Mouse (Mus musculus) heart, adult 9 months (tissue): ENCODE measurements around the gene Anp32b.

ENCODE experiments used
- DNase-seq, 2 experiments: peaks; one replicate each; pipeline ENCODE4 v3.0.0; 2022; ENCODE audit warnings: low spot score in 2 of 2

Gene Anp32b

DNA sequence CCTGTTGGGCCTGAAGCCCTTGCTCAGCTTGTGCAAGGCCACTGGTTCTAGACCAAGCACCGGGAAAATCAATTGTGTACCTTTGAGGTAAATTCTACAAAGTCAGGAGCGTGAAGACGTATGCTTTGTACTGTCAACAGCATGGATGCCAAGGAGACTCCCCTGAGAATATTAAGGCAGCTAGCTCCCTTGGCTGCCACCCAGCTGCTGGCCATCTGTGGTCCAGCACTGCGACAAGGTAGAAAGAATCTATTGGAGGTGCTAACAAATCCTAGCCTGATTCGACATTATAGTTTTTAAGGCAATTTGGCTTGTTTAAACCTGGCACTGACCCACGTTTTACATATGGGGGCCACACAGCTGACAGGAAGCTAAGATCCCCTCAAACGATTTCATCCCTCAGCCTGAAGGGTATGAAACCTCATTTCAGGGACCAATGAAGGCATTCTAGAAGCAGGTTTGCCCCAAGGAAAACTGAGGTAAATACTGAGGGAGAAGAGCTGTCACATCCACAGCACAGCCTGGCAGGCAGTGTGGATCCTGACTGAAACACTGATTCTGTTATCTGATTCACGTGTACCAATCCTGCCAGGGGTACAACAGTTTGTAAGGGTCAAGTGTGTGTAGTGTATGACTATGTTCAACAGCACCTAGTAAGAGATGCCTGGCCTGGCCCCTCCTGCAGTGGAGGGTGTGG is 54.8 kb downstream of the Anp32b start:
- DNase-seq = no peak

DNA sequence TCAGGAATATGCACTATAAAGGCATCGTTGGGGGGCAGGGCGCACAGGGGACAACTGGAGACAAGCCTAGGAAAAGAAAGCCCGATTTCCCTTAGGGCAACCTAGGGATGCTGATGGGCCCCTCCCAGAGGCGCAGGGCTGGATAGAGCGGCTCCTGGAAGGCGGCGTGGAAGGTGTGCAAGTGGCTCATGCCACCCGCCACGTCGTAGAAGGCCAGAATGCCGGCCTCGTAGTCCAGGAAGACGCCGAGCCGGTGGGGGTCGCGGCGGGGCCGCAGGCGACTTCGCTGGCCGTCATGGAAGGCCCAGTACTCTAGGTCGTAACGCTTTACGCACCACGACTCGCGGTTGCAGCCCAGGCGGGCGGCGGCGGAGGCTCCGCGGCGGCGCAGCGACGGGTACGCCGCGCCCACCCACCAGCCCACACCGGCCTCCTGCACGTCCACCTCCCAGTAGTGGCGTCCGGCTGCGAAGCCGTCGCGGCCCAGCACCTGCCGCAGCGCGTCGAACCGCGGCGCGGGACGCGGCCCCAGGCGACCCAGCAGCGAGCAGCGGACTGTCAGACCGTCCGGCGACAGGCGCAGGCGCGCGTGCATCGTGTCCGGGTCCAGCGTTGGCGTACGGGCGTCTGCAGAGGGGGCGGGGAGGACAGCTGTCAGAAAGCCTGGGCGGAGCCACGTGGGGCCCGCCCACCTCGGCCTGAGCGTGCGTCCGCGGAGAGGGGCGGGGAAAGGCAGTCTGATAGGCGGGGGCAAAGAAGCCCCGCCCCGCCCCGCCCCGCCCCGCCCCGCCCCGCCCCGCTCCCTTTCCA is 56.3 kb downstream of the Anp32b start:
- peak; percentile 93 to 95 for DNase-seq

DNA sequence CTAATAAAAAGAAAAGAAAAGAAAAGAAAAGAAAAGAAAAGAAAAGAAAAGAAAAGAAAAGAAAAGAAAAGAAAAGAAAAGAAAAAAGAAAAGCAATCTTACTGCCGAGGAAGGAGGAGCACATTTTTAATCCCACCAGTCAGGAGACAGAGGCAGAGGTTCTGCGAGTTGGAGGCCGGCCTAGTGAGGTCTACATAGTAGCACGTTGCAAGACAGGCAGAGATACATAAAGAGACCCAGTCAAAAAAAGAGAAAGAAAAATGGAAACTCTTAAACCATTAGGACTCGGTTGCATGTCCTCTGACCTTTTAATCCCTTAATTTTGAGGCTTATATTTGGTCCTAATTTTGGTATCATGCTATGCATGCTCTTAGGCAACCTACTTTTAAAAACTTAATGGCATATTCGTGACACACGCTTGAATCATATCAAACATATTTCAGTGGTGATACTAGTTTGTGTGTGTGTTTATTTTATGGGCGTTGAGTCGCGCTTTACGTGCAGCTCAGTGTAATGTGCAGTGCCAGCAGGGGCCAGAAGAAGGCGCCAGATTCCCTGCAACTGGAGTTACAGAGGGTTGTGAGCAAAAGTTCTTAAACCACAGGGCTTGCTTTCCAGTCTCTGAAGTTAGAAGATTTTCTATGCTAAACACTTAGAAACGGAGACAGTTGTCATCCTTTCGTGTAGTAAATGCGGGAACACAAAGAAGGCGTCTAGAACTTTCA is 57.2 kb downstream of the Anp32b start:
- DNase-seq = peak; percentile 53 to 78

DNA sequence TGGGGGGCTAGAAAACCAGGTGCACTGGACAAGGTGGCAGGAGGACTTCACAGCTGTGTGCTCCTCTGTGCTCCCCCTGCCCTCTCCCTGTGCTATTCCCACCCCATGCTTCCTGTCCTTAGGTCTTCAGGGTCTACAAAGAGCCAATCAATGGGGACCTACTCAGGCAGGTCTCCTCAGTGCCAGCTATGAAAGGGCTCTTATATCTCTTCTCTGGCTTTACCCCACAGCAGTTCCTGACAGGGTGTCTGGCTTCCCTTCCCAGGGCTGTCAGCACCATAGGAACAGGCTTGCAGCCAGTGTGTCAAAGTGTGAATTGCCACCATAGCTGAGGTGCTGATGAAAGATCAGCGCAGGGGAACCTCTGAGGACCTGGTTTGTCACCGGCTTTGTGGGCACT is 69.8 kb downstream of the Anp32b start:
- no peak for DNase-seq

DNA sequence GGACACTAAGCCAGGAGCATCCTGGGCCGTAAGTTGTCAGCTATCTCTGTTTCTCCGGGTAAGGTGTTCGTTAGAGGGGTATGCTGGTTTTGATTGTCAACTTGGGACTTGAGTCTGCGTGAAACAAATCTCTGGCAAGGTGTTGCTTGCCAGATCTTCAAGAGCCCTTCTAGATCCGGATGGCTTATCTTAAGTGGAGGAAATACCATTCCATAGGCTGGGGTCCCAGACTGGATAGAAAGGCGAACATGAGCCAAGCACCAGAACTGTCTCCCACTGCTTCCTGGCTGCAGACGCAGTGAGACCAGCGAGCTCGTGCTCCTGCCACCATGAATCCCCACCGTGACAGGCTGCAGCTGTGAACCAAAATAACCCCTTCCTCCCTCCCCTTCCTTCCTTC is 70.8 kb downstream of the Anp32b start:
- DNase-seq = no peak
